In the genomic region with DNA sequence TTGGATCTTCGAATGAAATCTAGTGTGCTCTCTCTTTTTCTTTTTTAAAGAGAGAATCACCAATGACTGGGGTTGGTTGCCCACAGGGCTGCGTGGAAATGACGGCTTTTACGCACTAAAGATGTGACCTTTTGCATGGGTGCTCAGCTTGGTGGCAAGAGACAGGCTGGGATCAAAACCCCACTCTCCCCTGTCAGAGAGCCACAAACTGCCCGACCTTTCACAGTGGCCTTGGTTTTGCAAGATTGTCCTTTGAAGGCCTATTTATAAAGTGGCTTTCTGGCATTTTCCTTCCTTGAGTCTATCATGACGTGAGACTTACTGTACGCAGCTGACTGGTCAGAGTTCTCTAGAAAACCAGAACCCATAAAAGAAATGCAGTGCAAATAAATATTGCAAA, we compare ENCODE assay signal across 22 mouse cellular contexts.
DNase-seq lines count a peak whose midpoint lies in the region; ATAC-seq and TF ChIP-seq lines count a peak whose summit lies in the region.
"Had no signal": no experiment of that assay in that cellular context is flagged by ENCODE, and none has a peak within 500 bp of the region (broad histone marks: within the 10 kb centered on the region; RNA-seq: fewer than 3 reads in every experiment).

No protein-coding gene starts in this region.

- peak; percentile 31; the same call in 1 of the 2 replicates for ATAC-seq in lung, embryonic 16.5 days (ENCODE audit: low read depth)
- no peak for ATAC-seq in midbrain, postnatal 0 days (ENCODE audit: low FRiP score)
- no peak for ATAC-seq in midbrain, embryonic 14.5 days (ENCODE audit: low FRiP score, low TSS enrichment)
- ATAC-seq in forebrain, embryonic 15.5 days (replicated peaks), result no peak
- ATAC-seq in frontal cortex, adult (ENCODE audit: low TSS enrichment), result no peak
- ATAC-seq: activated CD4-positive, CD25-positive, alpha-beta regulatory T cell, adult 4 months; forebrain, embryonic 13.5 days; intestine, embryonic 15.5 days; Patski had no signal

- H3K4me1 ChIP-seq in lung, embryonic 16.5 days (replicated peaks; ENCODE audit: control insufficient read depth, insufficient read depth, low read length), result no peaks in the 10 kb centered on the region
- H3K4me1 ChIP-seq in lung, adult 2 months (ENCODE audit: control insufficient read depth, insufficient read depth, low read length), result no peaks in the 10 kb centered on the region
- no peaks in the 10 kb centered on the region for H3K4me1 ChIP-seq in midbrain, postnatal 0 days (ENCODE audit: insufficient read depth, low read length)
- H3K4me1 ChIP-seq in midbrain, embryonic 14.5 days (ENCODE audit: control insufficient read depth, insufficient read depth, low read length), result no peaks in the 10 kb centered on the region
- H3K4me1 ChIP-seq in forebrain, embryonic 15.5 days, result no peaks in the 10 kb centered on the region
- H3K4me1 ChIP-seq: embryonic facial prominence, embryonic 10.5 days; forebrain, embryonic 13.5 days; heart, embryonic 15.5 days; hindbrain, embryonic 10.5 days; intestine, embryonic 15.5 days had no signal

- TF ChIP-seq CTCF in lung, adult 2 months (IDR thresholded peaks at IDR 0.05; ENCODE audit: insufficient read depth, low read length), result no peak
- TF ChIP-seq CTCF in midbrain, postnatal 0 days (IDR thresholded peaks at IDR 0.05), result no peak

- no peaks in the 10 kb centered on the region for H3K27me3 ChIP-seq in lung, embryonic 16.5 days (ENCODE audit: control insufficient read depth, insufficient read depth, low read depth, low read length)
- no peaks in the 10 kb centered on the region for H3K27me3 ChIP-seq in midbrain, postnatal 0 days (ENCODE audit: insufficient read depth, low read length)
- H3K27me3 ChIP-seq in midbrain, embryonic 14.5 days (ENCODE audit: control insufficient read depth, insufficient read depth, low read length), result no peaks in the 10 kb centered on the region
- no peaks in the 10 kb centered on the region for H3K27me3 ChIP-seq in forebrain, embryonic 15.5 days
- H3K27me3 ChIP-seq: CH12.LX; forebrain, embryonic 13.5 days; heart, embryonic 15.5 days; intestine, embryonic 15.5 days; Patski had no signal

- WGBS in lung, embryonic 16.5 days, result 76% methylated on average over 7 of the region's 7 CpGs
- 77% methylated on average over 7 of the region's 7 CpGs for WGBS in lung, adult 2 months
- WGBS in midbrain, postnatal 0 days, result 72% methylated on average over 7 of the region's 7 CpGs
- WGBS in midbrain, embryonic 14.5 days, result 86% methylated on average over 7 of the region's 7 CpGs
- 86% methylated on average over 7 of the region's 7 CpGs for WGBS in forebrain, embryonic 15.5 days

- H3K9me3 ChIP-seq in lung, embryonic 16.5 days (ENCODE audit: control insufficient read depth, low read length), result no peaks in the 10 kb centered on the region
- H3K9me3 ChIP-seq in midbrain, postnatal 0 days (ENCODE audit: low read length), result no peaks in the 10 kb centered on the region
- H3K9me3 ChIP-seq in midbrain, embryonic 14.5 days (ENCODE audit: control insufficient read depth, low read length), result no peaks in the 10 kb centered on the region
- no peaks in the 10 kb centered on the region for H3K9me3 ChIP-seq in forebrain, embryonic 15.5 days
- H3K9me3 ChIP-seq: embryonic facial prominence, embryonic 10.5 days; forebrain, embryonic 13.5 days; heart, embryonic 15.5 days; hindbrain, embryonic 10.5 days; intestine, embryonic 15.5 days had no signal

- no peak for TF ChIP-seq POLR2A in lung, adult 2 months (IDR thresholded peaks at IDR 0.05; ENCODE audit: borderline replicate concordance, extremely low read depth, low read depth, low read length)

- DNase-seq in lung, adult 2 months, result no peak
- peak; percentile 6 for DNase-seq in midbrain, postnatal 0 days (ENCODE audit: low spot score)
- no peak for DNase-seq in midbrain, embryonic 14.5 days
- peak; percentile 78 for DNase-seq in adrenal gland, adult 8-10 months
- DNase-seq in adrenal gland, postnatal 36 days, result peak; percentile 69 to 81
- DNase-seq: cerebellum, adult 2 months; cerebellum, postnatal 10 days; gastrocnemius, postnatal 36 days; heart, adult 11 months had no signal

- no peak overlapping the region for H3K9ac ChIP-seq in lung, embryonic 16.5 days (ENCODE audit: low read length)
- no peak overlapping the region for H3K9ac ChIP-seq in midbrain, postnatal 0 days (replicated peaks; ENCODE audit: low read length, poor library complexity, severe bottlenecking)
- no peak overlapping the region for H3K9ac ChIP-seq in midbrain, embryonic 14.5 days (replicated peaks; ENCODE audit: low read length)
- no peak overlapping the region for H3K9ac ChIP-seq in forebrain, embryonic 15.5 days (replicated peaks)
- H3K9ac ChIP-seq: forebrain, embryonic 13.5 days; heart, embryonic 15.5 days; hindbrain, embryonic 14.5 days; intestine, embryonic 15.5 days had no signal

- H3K27ac ChIP-seq in lung, embryonic 16.5 days (ENCODE audit: low read length), result no peak overlapping the region
- H3K27ac ChIP-seq in midbrain, postnatal 0 days (ENCODE audit: low read depth, low read length), result no peak overlapping the region
- no peak overlapping the region for H3K27ac ChIP-seq in midbrain, embryonic 14.5 days (replicated peaks; ENCODE audit: low read depth, low read length)
- no peak overlapping the region for H3K27ac ChIP-seq in forebrain, embryonic 15.5 days (replicated peaks)
- H3K27ac ChIP-seq: embryonic facial prominence, embryonic 10.5 days; forebrain, embryonic 13.5 days; heart, embryonic 15.5 days; hindbrain, embryonic 10.5 days; hindbrain, embryonic 14.5 days; intestine, embryonic 15.5 days had no signal

- no peaks in the 10 kb centered on the region for H3K36me3 ChIP-seq in lung, embryonic 16.5 days (ENCODE audit: control insufficient read depth, insufficient read depth, low read length)
- no peaks in the 10 kb centered on the region for H3K36me3 ChIP-seq in midbrain, postnatal 0 days (ENCODE audit: insufficient read depth, low read length)
- no peaks in the 10 kb centered on the region for H3K36me3 ChIP-seq in midbrain, embryonic 14.5 days (ENCODE audit: control insufficient read depth, insufficient read depth, low read length)
- no peaks in the 10 kb centered on the region for H3K36me3 ChIP-seq in forebrain, embryonic 15.5 days
- H3K36me3 ChIP-seq: embryonic facial prominence, embryonic 10.5 days; heart, embryonic 15.5 days; hindbrain, embryonic 10.5 days; intestine, embryonic 15.5 days had no signal

- no peak overlapping the region for H3K4me2 ChIP-seq in lung, embryonic 16.5 days (ENCODE audit: low read depth, low read length)
- H3K4me2 ChIP-seq in midbrain, postnatal 0 days (ENCODE audit: low read depth, low read length, poor library complexity, severe bottlenecking), result no peak overlapping the region
- H3K4me2 ChIP-seq in midbrain, embryonic 14.5 days (ENCODE audit: low read length), result no peak overlapping the region
- no peak overlapping the region for H3K4me2 ChIP-seq in forebrain, embryonic 15.5 days (replicated peaks)
- H3K4me2 ChIP-seq: forebrain, embryonic 13.5 days; heart, embryonic 11.5 days; heart, embryonic 15.5 days; hindbrain, embryonic 14.5 days; intestine, embryonic 15.5 days had no signal

- H3K4me3 ChIP-seq in lung, embryonic 16.5 days (ENCODE audit: low read length), result no peak overlapping the region
- H3K4me3 ChIP-seq in lung, adult 2 months (replicated peaks; ENCODE audit: extremely low read depth, low read depth, low read length), result no peak overlapping the region
- H3K4me3 ChIP-seq in midbrain, postnatal 0 days (ENCODE audit: low read depth, low read length), result no peak overlapping the region
- no peak overlapping the region for H3K4me3 ChIP-seq in midbrain, embryonic 14.5 days (replicated peaks; ENCODE audit: low read depth, low read length)
- no peak overlapping the region for H3K4me3 ChIP-seq in forebrain, embryonic 15.5 days
- H3K4me3 ChIP-seq: embryonic facial prominence, embryonic 10.5 days; forebrain, embryonic 13.5 days; heart, embryonic 15.5 days; hindbrain, embryonic 10.5 days; intestine, embryonic 15.5 days had no signal

Comparison
In these comparisons a context has a peak if more than half of its experiments do, and no peak if none do; other contexts are left out.
1. DNase-seq: peak in midbrain, postnatal 0 days (single experiment), adrenal gland, adult 8-10 months (single experiment) and adrenal gland, postnatal 36 days (2 of 2); none in lung, adult 2 months (single experiment) and midbrain, embryonic 14.5 days (single experiment).